Mouse (Mus musculus): Measurements from ENCODE around the gene Kctd18.

DNA sequence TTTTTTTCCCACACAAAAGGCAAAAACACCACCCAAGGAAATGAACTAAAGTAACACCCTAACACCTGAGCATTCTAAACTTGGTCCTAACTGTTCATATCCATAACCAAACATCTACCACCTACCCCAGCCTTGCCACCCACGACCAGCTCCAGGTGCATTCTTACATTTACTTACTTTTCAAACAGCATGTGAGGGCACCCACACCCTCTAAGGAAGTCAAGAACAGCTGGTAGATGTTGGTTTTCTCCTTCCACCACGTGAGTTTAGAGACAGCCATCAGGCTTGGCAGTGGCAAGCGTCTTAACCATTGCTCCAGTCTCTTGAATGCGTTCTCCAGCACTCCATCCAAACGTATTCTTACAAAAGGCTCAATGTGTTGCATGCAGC is 64.4 kb downstream of the Kctd18 start:
- TF ChIP-seq CTCF (conservative IDR thresholded peaks at IDR 0.05; ENCODE audit: low read length) (no peak), POU5F1 (IDR thresholded peaks at IDR 0.05; ENCODE audit: borderline replicate concordance, low read length) (no peak), NANOG (IDR thresholded peaks at IDR 0.05; ENCODE audit: borderline replicate concordance, low read length) (no peak)
